Mouse (Mus musculus) gonadal fat pad, adult 2 months (tissue): ENCODE measurements around the gene Klhl18. TPM values are rescaled to one million over a fixed set of nuclear protein-coding genes. Genes with fewer than 3 reads are reported as not detected.

ENCODE experiments used
- polyA plus RNA-seq: library from polyadenylated mRNA; depleted of rRNA; stranded (reverse); fragments of >200 nt; gene quantifications from 2 replicates; pipeline ENCODE4 v1.2.3, GENCODE M21; 2012; rRNA removed

Gene Klhl18
- polyA plus RNA-seq, 1 experiment, result 14.7 TPM

Other genes starting within 250 kb of the Klhl18 start
- gene Cspg5, start 232.9 kb downstream of the Klhl18 start, polyA plus RNA-seq, result 1.0 TPM in 2 replicates
- gene Elp6, start 171.5 kb downstream of the Klhl18 start, polyA plus RNA-seq, result 11.9 and 14.3 TPM in 2 replicates
- 37.9 and 50.3 TPM in 2 replicates for gene Scap, start 143.4 kb downstream of the Klhl18 start, polyA plus RNA-seq
- gene Ptpn23, start 68.5 kb downstream of the Klhl18 start, polyA plus RNA-seq, result 15.0 and 24.1 TPM in 2 replicates
- gene Ngp, start 56.9 kb downstream of the Klhl18 start, polyA plus RNA-seq, result 0.10 and 0.23 TPM in 2 replicates
- 2.0 and 2.9 TPM in 2 replicates for gene Kif9, start 264 bp upstream of the Klhl18 start, polyA plus RNA-seq
- gene Setd2, start 55.9 kb upstream of the Klhl18 start, polyA plus RNA-seq, result 33.1 and 38.8 TPM in 2 replicates
- 15.7 and 21.3 TPM in 2 replicates for gene Nradd, start 147.8 kb upstream of the Klhl18 start, polyA plus RNA-seq
- 18.7 and 23.3 TPM in 2 replicates for gene Nbeal2, start 177.5 kb upstream of the Klhl18 start, polyA plus RNA-seq
- 55.8 and 81.8 TPM in 2 replicates for gene Ccdc12, start 179.8 kb upstream of the Klhl18 start, polyA plus RNA-seq